Mouse (Mus musculus) cerebellum, postnatal 10 days (tissue): Measurements from ENCODE around the gene Btbd35f13.
"Not testable (repeated sequence)": the region's sequence is repeated elsewhere in the genome, so short reads cannot be mapped to it uniquely, and the experiment has no call there.

Experiments used
- DNase-seq, 2 experiments: peaks; one replicate each; pipeline ENCODE4 v3.0.0; 2021; ENCODE audit warnings: mixed read lengths in 2 of 2

Gene Btbd35f13

DNA sequence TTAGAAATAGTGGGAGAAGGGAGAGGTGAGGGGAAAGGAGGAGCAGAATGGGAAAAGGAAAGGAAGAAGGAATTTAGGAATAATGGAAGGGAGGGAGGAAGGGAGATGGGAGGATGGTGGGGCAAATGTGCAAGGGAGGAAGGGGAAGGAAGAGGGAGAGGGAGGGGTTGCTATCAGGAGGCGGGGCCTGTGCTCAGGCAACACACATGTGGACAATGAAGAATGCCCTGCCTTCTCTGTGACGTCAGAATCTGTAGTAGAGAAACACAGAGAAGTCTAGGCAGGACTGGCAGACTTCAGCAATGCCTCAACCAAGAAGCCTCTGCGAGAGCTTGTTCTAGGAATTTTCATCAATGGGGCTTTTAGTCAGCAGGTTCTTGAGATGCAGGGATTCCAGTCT lies at the start of gene Btbd35f13:
Gene Btbd35f13 (plus strand): TSS at position 301 of the 400 bp plus-strand sequence.
- not testable (repeated sequence) for DNase-seq

GRCm38 (mm10) chrX:33702249-33702648 lies 45.3 kb downstream of the Btbd35f13 start, which contains the start of gene Btbd35f14:
Gene Btbd35f14 (minus strand): TSS chrX:33702349.
- DNase-seq, result not testable (repeated sequence)
